8 mouse cellular contexts compared by ENCODE assay signal in the genomic region with DNA sequence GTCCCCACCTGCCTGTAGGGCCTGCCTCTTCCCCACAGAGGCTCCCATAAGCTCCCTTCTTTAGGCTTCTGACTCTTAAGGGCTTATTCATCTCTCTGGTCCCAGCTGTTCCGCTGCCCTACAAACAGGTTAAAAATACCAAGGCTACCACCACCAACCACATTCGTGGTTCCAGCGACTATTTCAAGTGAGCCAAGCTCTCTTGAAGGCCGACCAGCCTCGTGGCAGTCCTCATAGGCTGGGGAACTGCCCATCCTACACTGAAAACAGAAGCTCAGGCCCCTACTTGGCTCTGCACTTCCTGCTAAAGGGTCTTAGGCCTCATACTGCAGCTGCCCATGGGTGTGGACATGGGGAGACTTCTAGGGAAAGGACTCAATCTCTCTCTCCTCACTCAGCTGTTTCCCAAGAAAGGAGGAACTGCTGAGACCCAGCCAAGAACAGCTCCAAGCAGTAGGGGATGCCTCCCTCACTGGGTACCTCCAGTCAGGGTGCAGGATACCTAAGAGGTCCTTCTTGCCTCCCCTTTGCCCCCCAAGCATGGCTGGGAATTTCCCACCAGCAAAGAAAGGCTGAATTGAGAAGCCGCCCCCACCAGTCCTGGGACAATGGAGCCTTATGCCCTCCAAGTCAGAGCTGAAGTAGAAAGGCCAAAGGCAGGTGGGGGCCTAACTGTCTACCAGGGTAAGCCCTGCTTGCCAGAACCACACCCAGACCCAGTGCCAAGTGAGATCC. TPM values are rescaled to one million over a fixed set of nuclear protein-coding genes. Genes with fewer than 3 reads are reported as not detected.
A peak's percentile ranks its signal among the peaks of the same experiment; 100 is the strongest.
DNase-seq lines count a peak whose midpoint lies in the region; ATAC-seq and TF ChIP-seq lines count a peak whose summit lies in the region.

No protein-coding gene starts in this region.

- WGBS in bone marrow, adult 2 months, result 29% methylated on average over 6 of the region's 6 CpGs
- WGBS in heart, embryonic 16.5 days, result 49% methylated on average over 6 of the region's 6 CpGs
- WGBS in liver, postnatal 0 days (ENCODE audit: insufficient replicate concordance), result 40% methylated on average over 6 of the region's 6 CpGs

- peak overlapping the region; percentile 99 for H3K27ac ChIP-seq in gastrocnemius, adult 2 months
- peak overlapping the region; percentile 10; the same call in 1 of the 2 replicates for H3K27ac ChIP-seq in bone marrow, adult 2 months (ENCODE audit: control insufficient read depth, insufficient read depth, low read depth, low read length, poor library complexity)
- peak overlapping the region; percentile 94 for H3K27ac ChIP-seq in heart, embryonic 16.5 days (ENCODE audit: low read length)
- H3K27ac ChIP-seq in liver, postnatal 0 days (ENCODE audit: low read depth), result peak overlapping the region; percentile 94

- peak overlapping the region; percentile 78 for H3K4me3 ChIP-seq in gastrocnemius, adult 2 months
- no peak overlapping the region for H3K4me3 ChIP-seq in bone marrow, adult 2 months (replicated peaks; ENCODE audit: control insufficient read depth, low read depth, low read length)
- peak overlapping the region; percentile 54 for H3K4me3 ChIP-seq in heart, embryonic 16.5 days (ENCODE audit: low read length)
- H3K4me3 ChIP-seq in liver, postnatal 0 days (ENCODE audit: low read depth, low read length), result peak overlapping the region; percentile 55; the same call in 1 of the 2 replicates

- H3K36me3 ChIP-seq in heart, embryonic 16.5 days (ENCODE audit: control insufficient read depth, insufficient read depth), result peaks cover 19% of the 10 kb centered on the region
- H3K36me3 ChIP-seq in liver, postnatal 0 days (replicated peaks; ENCODE audit: insufficient read depth, low read length), result peaks cover 29% of the 10 kb centered on the region

- peak overlapping the region; percentile 85 for H3K4me2 ChIP-seq in heart, embryonic 16.5 days (ENCODE audit: low read depth, low read length)
- peak overlapping the region; percentile 90 for H3K4me2 ChIP-seq in liver, postnatal 0 days (ENCODE audit: low read depth, low read length)

- TF ChIP-seq POLR2A in bone marrow, adult 2 months (IDR thresholded peaks at IDR 0.05; ENCODE audit: borderline replicate concordance, control insufficient read depth, low read depth, low read length), result no peak

- TF ChIP-seq CTCF in gastrocnemius, adult 2 months (IDR thresholded peaks at IDR 0.05), result no peak
- TF ChIP-seq CTCF in bone marrow, adult 2 months (IDR thresholded peaks at IDR 0.05; ENCODE audit: control insufficient read depth, insufficient read depth, low read length), result no peak
- TF ChIP-seq CTCF in liver, postnatal 0 days (IDR thresholded peaks at IDR 0.05; ENCODE audit: low read depth), result no peak

- no peaks in the 10 kb centered on the region for H3K9me3 ChIP-seq in heart, embryonic 16.5 days (replicated peaks; ENCODE audit: control insufficient read depth, low read length)
- no peaks in the 10 kb centered on the region for H3K9me3 ChIP-seq in liver, postnatal 0 days (ENCODE audit: low read length)

- H3K9ac ChIP-seq in heart, embryonic 16.5 days (ENCODE audit: low read length), result peak overlapping the region; percentile 89
- peak overlapping the region; percentile 80; the same call in 1 of the 2 replicates for H3K9ac ChIP-seq in liver, postnatal 0 days (replicated peaks)

- H3K4me1 ChIP-seq in bone marrow, adult 2 months (ENCODE audit: control insufficient read depth, insufficient read depth, low read length), result peaks cover 4% of the 10 kb centered on the region
- peaks cover 53% of the 10 kb centered on the region for H3K4me1 ChIP-seq in heart, embryonic 16.5 days (ENCODE audit: control insufficient read depth, insufficient read depth, low read length)
- peaks cover 33% of the 10 kb centered on the region for H3K4me1 ChIP-seq in liver, postnatal 0 days (ENCODE audit: insufficient read depth)

- no peak for DNase-seq in gastrocnemius, adult 2 months
- DNase-seq in gastrocnemius, adult 8-10 months (ENCODE audit: low spot score in 2 of 2), result no peak
- no peak for DNase-seq in liver, postnatal 0 days
- DNase-seq in cerebellum, adult 9-11 months, result no peak
- no peak for DNase-seq in embryo, embryonic 10 days (ENCODE audit: low spot score)
- no peak for DNase-seq in urinary bladder, postnatal 25 days (ENCODE audit: low spot score)

- H3K27me3 ChIP-seq in heart, embryonic 16.5 days (ENCODE audit: control insufficient read depth, insufficient read depth, low read length), result no peaks in the 10 kb centered on the region
- no peaks in the 10 kb centered on the region for H3K27me3 ChIP-seq in liver, postnatal 0 days (ENCODE audit: insufficient read depth, low read length)

- intact Hi-C loops in gastrocnemius, adult 2 months (cut with DNase I), result loop anchor here (2.0 kb wide), 1 partner anchor 45 kb away; a partner anchor contains a TSS

- TF ChIP-seq EP300 in liver, postnatal 0 days (IDR thresholded peaks at IDR 0.05; ENCODE audit: low read depth), result no peak

- ATAC-seq in heart, embryonic 16.5 days (replicated peaks; ENCODE audit: extremely low read depth, insufficient read depth, low FRiP score), result 0 out of 2 replicates have a peak, but pooled peaks have one; percentile 2
- no peak for ATAC-seq in liver, postnatal 0 days

RNA-seq across cellular contexts. Expression of a gene that starts 2.6 kb away (rescaled TPM):
- 10 to 100 TPM; 11.2 to 17.9 TPM for total RNA-seq in gastrocnemius, adult 2 months (2021)
- total RNA-seq in gastrocnemius, adult 8-10 months (2022), result 10 to 100 TPM in 2 of 4 experiments, 1 to 10 TPM in 2; 8.7 to 12.4 (median 10.1) TPM
- polyA plus RNA-seq in bone marrow, adult 2 months (2011; ENCODE audit: insufficient read depth, insufficient read length, low replicate concordance, missing spikeins), result 2.1 TPM in 1 of 2 replicates, not detected in the other
- 11.0 and 12.0 TPM in 2 replicates for polyA plus RNA-seq in heart, embryonic 16.5 days (2015; fragmentation: Nextera tagmentation; extraction: Ambion mirVana)
- polyA plus RNA-seq in liver, postnatal 0 days (2015; fragmentation: Nextera tagmentation; extraction: Ambion mirVana), result 0.41 and 0.56 TPM in 2 replicates

RNA-seq across cellular contexts. Expression of a gene that starts 23.5 kb away (rescaled TPM):
- total RNA-seq in gastrocnemius, adult 2 months (2021), result 10 to 100 TPM; 59.9 to 77.7 TPM
- total RNA-seq in gastrocnemius, adult 8-10 months (2022), result 10 to 100 TPM; 62.4 to 78.5 (median 71.2) TPM
- polyA plus RNA-seq in bone marrow, adult 2 months (2011; ENCODE audit: insufficient read depth, insufficient read length, low replicate concordance, missing spikeins), result 198 and 273 TPM in 2 replicates
- 419 and 458 TPM in 2 replicates for polyA plus RNA-seq in heart, embryonic 16.5 days (2015; fragmentation: Nextera tagmentation; extraction: Ambion mirVana)
- 146 and 159 TPM in 2 replicates for polyA plus RNA-seq in liver, postnatal 0 days (2015; fragmentation: Nextera tagmentation; extraction: Ambion mirVana)

RNA-seq across cellular contexts. Expression of a gene that starts 24.2 kb away (rescaled TPM):
- total RNA-seq in gastrocnemius, adult 2 months (2021), result 10 to 100 TPM; 48.5 to 50.4 TPM
- 10 to 100 TPM; 51.3 to 56.2 (median 54.0) TPM for total RNA-seq in gastrocnemius, adult 8-10 months (2022)
- 172 and 173 TPM in 2 replicates for polyA plus RNA-seq in bone marrow, adult 2 months (2011; ENCODE audit: insufficient read depth, insufficient read length, low replicate concordance, missing spikeins)
- polyA plus RNA-seq in heart, embryonic 16.5 days (2015; fragmentation: Nextera tagmentation; extraction: Ambion mirVana), result 45.7 and 46.5 TPM in 2 replicates
- polyA plus RNA-seq in liver, postnatal 0 days (2015; fragmentation: Nextera tagmentation; extraction: Ambion mirVana), result 63.6 and 68.0 TPM in 2 replicates

RNA-seq across cellular contexts. Expression of a gene that starts 31.0 kb away (rescaled TPM):
- under 1 TPM; 0.22 to 0.33 TPM for total RNA-seq in gastrocnemius, adult 2 months (2021)
- total RNA-seq in gastrocnemius, adult 8-10 months (2022), result under 1 TPM in 2 of 4 experiments, not detected in 2; 0.24 to 0.56 TPM
- polyA plus RNA-seq in bone marrow, adult 2 months (2011; ENCODE audit: insufficient read depth, insufficient read length, low replicate concordance, missing spikeins), result 2.8 TPM in 1 of 2 replicates, not detected in the other
- polyA plus RNA-seq in heart, embryonic 16.5 days (2015; fragmentation: Nextera tagmentation; extraction: Ambion mirVana), result 0.54 and 0.69 TPM in 2 replicates
- polyA plus RNA-seq in liver, postnatal 0 days (2015; fragmentation: Nextera tagmentation; extraction: Ambion mirVana), result 0.65 and 0.86 TPM in 2 replicates

RNA-seq across cellular contexts. Expression of a gene that starts 32.9 kb away (rescaled TPM):
- 10 to 100 TPM; 11.8 to 14.7 TPM for total RNA-seq in gastrocnemius, adult 2 months (2021)
- 10 to 100 TPM; 12.1 to 16.8 (median 15.5) TPM for total RNA-seq in gastrocnemius, adult 8-10 months (2022)
- 14.9 and 34.9 TPM in 2 replicates for polyA plus RNA-seq in bone marrow, adult 2 months (2011; ENCODE audit: insufficient read depth, insufficient read length, low replicate concordance, missing spikeins)
- 15.1 and 19.2 TPM in 2 replicates for polyA plus RNA-seq in heart, embryonic 16.5 days (2015; fragmentation: Nextera tagmentation; extraction: Ambion mirVana)
- 10.4 and 11.6 TPM in 2 replicates for polyA plus RNA-seq in liver, postnatal 0 days (2015; fragmentation: Nextera tagmentation; extraction: Ambion mirVana)

Comparison
In these comparisons a context has a peak if more than half of its experiments do, and no peak if none do; other contexts are left out.
1. H3K27ac ChIP-seq: peak in every context shown above with its lines; median percentile 99 in gastrocnemius, adult 2 months; 94 in heart, embryonic 16.5 days; 94 in liver, postnatal 0 days; 10 in bone marrow, adult 2 months.